Comparison of ENCODE assay signal across 17 mouse cellular contexts in genomic region chr1:62622447-62622846, GRCm38 (mm10).
"Had no signal": no experiment of that assay in that cellular context is flagged by ENCODE, and none has a peak within 500 bp of the region (broad histone marks: within the 10 kb centered on the region; RNA-seq: fewer than 3 reads in every experiment).

No protein-coding gene starts in this region.

- ATAC-seq: liver, postnatal 0 days; midbrain, embryonic 15.5 days had no signal

- H3K9me3 ChIP-seq: liver, embryonic 13.5 days; liver, embryonic 15.5 days; megakaryocyte, embryonic 14.5 days; midbrain, embryonic 12.5 days; midbrain, embryonic 15.5 days; neural tube, embryonic 12.5 days; stomach, embryonic 15.5 days had no signal

- H3K9ac ChIP-seq: liver, embryonic 13.5 days; liver, embryonic 15.5 days; liver, postnatal 0 days; lung, embryonic 14.5 days; midbrain, embryonic 12.5 days; midbrain, embryonic 15.5 days; neural tube, embryonic 12.5 days; stomach, embryonic 15.5 days had no signal

- H3K36me3 ChIP-seq: liver, embryonic 13.5 days; liver, embryonic 15.5 days; midbrain, embryonic 12.5 days; midbrain, embryonic 15.5 days; neural tube, embryonic 12.5 days; stomach, embryonic 15.5 days had no signal

- H3K27ac ChIP-seq: liver, embryonic 13.5 days; liver, embryonic 15.5 days; macrophage; midbrain, embryonic 12.5 days; midbrain, embryonic 15.5 days; neural tube, embryonic 12.5 days; stomach, embryonic 15.5 days; stomach, postnatal 0 days had no signal

- H3K27me3 ChIP-seq: liver, embryonic 13.5 days; liver, embryonic 15.5 days; megakaryocyte, embryonic 14.5 days; midbrain, embryonic 12.5 days; midbrain, embryonic 15.5 days; neural tube, embryonic 12.5 days; stomach, embryonic 15.5 days had no signal

- H3K4me3 ChIP-seq: liver, embryonic 13.5 days; liver, embryonic 15.5 days; megakaryocyte, embryonic 14.5 days; midbrain, embryonic 12.5 days; midbrain, embryonic 15.5 days; neural tube, embryonic 12.5 days; stomach, embryonic 15.5 days had no signal

- H3K4me1 ChIP-seq: liver, embryonic 13.5 days; liver, embryonic 15.5 days; megakaryocyte, embryonic 14.5 days; midbrain, embryonic 12.5 days; midbrain, embryonic 15.5 days; stomach, embryonic 15.5 days had no signal

- H3K4me2 ChIP-seq: liver, embryonic 11.5 days; liver, embryonic 13.5 days; liver, embryonic 15.5 days; lung, embryonic 14.5 days; midbrain, embryonic 12.5 days; midbrain, embryonic 15.5 days; neural tube, embryonic 12.5 days; stomach, embryonic 15.5 days had no signal

- DNase-seq: liver; liver, embryonic 13.5 days; liver, postnatal 0 days; lung, embryonic 14.5 days; right cerebral cortex, postnatal 14 days; thymus, adult 2 months; thymus, postnatal 25 days; thymus, postnatal 4 days had no signal
